Mouse (Mus musculus) splenic B cell, adult 2 months (primary cell): ENCODE results near the gene Cmbl.

Experiments used
- DNase-seq: peaks from one replicate; pipeline ENCODE4 v3.0.0-alpha.2; 2011; ENCODE audit warnings: low read depth, low spot score
- H3K27me3 ChIP-seq: 2 replicates; pipeline ENCODE4 v1.6.1; 2012; ENCODE audit warnings: mild to moderate bottlenecking, low read length, moderate library complexity, mixed read lengths; ENCODE audit not compliant: control insufficient read depth, poor library complexity, insufficient read depth, severe bottlenecking
- H3K36me3 ChIP-seq: 2 replicates; pipeline ENCODE4 v1.6.1; 2012; ENCODE audit warnings: mild to moderate bottlenecking, low read length, moderate library complexity, mixed read lengths; ENCODE audit not compliant: control insufficient read depth, poor library complexity, insufficient read depth, severe bottlenecking

Gene Cmbl

DNA sequence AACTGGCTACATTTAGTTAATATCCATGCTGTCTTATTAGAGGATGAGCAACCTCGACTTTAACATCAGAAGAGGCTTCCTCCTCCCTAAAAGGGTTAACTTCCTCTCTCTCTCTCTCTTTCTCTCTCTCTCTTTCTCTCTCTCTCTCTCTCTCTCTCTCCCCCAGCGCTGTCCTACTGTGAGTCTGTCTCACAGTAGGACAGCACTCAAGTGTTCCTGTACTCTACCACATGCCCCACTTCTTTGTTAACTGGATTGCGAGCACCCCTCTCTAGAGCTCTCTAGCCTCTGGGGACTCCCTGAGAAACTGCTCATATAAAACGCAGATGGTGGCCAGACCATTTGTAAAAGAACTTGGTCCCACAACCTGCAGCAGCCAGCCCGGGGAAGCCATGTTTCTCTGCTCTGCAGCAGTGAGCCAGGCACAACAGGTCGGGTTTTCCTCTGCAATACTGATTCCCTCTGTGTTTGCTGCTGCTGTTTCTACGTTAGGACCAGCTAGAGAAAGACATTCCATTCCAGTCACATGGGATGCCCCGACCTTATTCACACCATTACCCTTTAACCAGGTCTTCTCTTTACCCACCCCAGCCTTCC is 29.8 kb upstream of the Cmbl start:
- DNase-seq: no peak
- H3K27me3 ChIP-seq: no peaks in the 10 kb centered on the region
- no peaks in the 10 kb centered on the region for H3K36me3 ChIP-seq

DNA sequence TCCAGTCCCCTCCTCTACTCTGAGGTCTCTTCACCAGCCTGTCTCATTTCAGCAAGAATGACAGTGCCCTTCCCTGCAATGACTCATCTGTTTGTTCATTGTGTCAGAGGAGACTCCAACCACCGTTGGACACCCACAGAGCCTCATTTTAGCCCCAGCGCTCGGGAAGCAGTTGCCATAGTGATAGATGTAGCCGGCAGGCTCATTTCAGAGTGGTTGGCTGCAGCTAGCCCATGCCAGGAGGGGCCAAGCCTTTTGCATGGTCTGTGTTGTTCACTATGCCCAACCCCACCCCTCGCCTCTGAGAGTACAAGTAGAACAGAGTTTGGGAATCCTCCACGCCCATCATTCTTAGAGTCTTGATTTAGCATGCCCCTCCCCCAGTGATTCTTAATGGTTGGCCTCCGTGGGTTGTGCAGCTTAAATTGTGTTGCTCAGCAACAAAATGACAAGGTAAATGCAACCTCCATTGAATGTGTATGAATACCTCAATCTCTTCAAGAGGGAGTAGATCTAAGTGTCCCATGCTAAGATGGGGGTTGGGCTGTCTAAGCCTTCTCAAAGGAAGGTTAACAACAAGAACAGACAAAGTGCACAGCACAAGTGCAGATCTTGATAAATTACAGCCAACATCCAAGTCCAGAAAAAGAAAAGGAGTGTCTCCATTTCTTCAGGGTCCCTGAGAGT is 29.0 kb upstream of the Cmbl start:
- Histone ChIP-seq H3K27me3 (no peaks in the 10 kb centered on the region), H3K36me3 (no peaks in the 10 kb centered on the region)
- no peak for DNase-seq

DNA sequence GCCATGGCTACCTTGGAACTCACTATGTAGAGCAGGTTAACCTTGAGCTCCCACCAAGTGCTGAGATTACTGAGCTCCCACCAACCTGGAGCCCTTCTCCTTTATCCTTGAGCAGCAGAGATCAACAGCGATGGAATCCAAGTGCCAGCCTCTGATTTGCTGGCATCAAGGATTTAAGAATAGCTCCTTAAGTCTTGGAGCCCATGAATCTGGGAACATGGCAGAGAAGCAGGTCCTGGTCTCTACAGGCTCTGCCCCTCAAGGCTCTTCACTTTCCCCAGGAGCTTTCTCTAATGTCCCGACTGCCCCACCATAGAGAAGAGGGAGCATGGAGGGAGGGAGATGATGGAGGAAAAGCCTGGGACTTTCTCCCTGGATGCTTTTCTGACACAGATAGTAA is 27.5 kb upstream of the Cmbl start:
- H3K27me3 ChIP-seq: no peaks in the 10 kb centered on the region
- DNase-seq: no peak
- no peaks in the 10 kb centered on the region for H3K36me3 ChIP-seq

DNA sequence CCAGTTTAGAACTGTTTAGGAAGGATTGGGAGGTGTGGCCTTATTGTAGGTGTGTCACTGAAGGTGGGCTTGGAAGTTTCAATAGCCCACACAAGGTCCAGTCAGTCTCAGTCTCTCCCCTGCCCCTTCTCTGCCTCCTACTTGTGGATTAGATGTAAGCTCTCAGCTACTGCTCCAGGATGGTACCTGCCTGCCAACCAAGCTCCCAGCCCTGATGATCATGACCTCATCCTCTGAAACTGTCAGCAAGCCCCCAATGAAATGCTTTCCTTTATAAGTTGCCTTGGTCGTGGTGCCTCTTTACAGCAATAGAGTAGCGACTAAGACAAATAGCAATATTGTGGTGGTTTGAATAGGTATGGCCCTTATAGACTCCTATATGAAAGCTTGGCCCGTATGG is 26.8 kb upstream of the Cmbl start:
- DNase-seq: no peak
- Histone ChIP-seq H3K27me3 (no peaks in the 10 kb centered on the region), H3K36me3 (no peaks in the 10 kb centered on the region)

GRCm38 (mm10) chr15:31539643-31540512 is 25.3 kb upstream of the Cmbl start:
- no peak for DNase-seq
- no peaks in the 10 kb centered on the region for H3K36me3 ChIP-seq
- H3K27me3 ChIP-seq: no peaks in the 10 kb centered on the region

- H3K27me3 ChIP-seq: no peaks in the 10 kb centered on the region
- DNase-seq: no peak
- H3K36me3 ChIP-seq: no peaks in the 10 kb centered on the region
Observed at GRCm38 (mm10) chr15:31540513-31540802, 24.7 kb upstream of the Cmbl start.

GRCm38 (mm10) chr15:31542013-31542958 is 22.9 kb upstream of the Cmbl start:
- DNase-seq: no peak
- no peaks in the 10 kb centered on the region for H3K36me3 ChIP-seq

DNA sequence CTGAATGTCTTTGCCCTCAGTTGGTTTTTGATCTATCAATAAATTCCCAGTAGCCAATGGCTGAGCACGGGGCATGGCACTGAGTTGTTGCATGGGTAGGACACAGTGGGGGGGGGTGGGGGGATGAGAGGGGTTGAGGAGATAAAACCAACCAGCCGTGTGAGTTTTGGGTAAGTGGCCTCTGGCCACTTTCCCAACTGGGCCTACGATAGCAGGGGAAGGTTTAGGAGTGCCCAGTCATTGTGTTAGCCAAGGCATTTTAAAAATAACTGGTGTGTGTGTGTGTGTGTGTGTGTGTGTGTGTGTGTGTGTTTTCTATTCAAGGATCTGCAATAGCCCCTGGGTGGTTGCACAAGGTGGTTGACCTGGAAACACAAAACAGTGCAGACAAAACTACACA is 21.9 kb upstream of the Cmbl start:
- Histone ChIP-seq H3K27me3 (no peaks in the 10 kb centered on the region), H3K36me3 (no peaks in the 10 kb centered on the region)
- no peak for DNase-seq

More at GRCm38 (mm10) chr15:31542013-31542958, 22.9 kb upstream of the Cmbl start:
- H3K27me3 ChIP-seq: no peaks in the 10 kb centered on the region

GRCm38 (mm10) chr15:31545058-31545457 is 20.1 kb upstream of the Cmbl start:
- no peaks in the 10 kb centered on the region for H3K27me3 ChIP-seq
- H3K36me3 ChIP-seq: no peaks in the 10 kb centered on the region
- no peak for DNase-seq

- DNase-seq: no peak
- Histone ChIP-seq H3K27me3 (no peaks in the 10 kb centered on the region), H3K36me3 (no peaks in the 10 kb centered on the region)
Observed at GRCm38 (mm10) chr15:31546291-31546690, 18.9 kb upstream of the Cmbl start.

- no peaks in the 10 kb centered on the region for H3K27me3 ChIP-seq
- DNase-seq: no peak
- H3K36me3 ChIP-seq: no peaks in the 10 kb centered on the region
Observed at GRCm38 (mm10) chr15:31547421-31547820, 17.8 kb upstream of the Cmbl start.

- DNase-seq: no peak
- Histone ChIP-seq H3K27me3 (no peaks in the 10 kb centered on the region), H3K36me3 (no peaks in the 10 kb centered on the region)
Observed at GRCm38 (mm10) chr15:31550381-31550780, 14.8 kb upstream of the Cmbl start.

GRCm38 (mm10) chr15:31554855-31555254 is 10.3 kb upstream of the Cmbl start:
- Histone ChIP-seq H3K27me3 (no peaks in the 10 kb centered on the region), H3K36me3 (no peaks in the 10 kb centered on the region)
- no peak for DNase-seq

DNA sequence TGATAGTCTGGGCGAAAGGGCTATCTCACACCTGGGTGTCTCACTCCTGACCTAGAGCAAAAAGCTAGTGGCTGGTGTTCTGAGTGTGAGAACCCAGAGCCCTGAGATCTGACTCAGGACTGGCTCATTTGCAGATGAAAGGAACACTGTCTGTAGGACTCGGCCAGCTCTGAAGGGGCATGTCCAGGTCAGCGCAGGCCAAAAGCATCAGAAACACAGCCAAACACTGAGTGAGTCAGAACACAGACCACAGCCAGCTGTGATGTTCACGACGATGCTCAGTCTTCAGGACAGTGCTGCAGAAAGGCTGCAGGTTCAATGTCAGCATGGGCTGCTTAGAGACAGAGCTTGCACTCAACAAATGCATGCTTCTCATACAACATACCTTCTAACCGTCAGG is 3.8 kb upstream of the Cmbl start:
- no peak for DNase-seq
- no peaks in the 10 kb centered on the region for H3K36me3 ChIP-seq
- H3K27me3 ChIP-seq: no peaks in the 10 kb centered on the region
